Mouse (Mus musculus): ENCODE results near the gene Nptn. TPM values are rescaled to one million over a fixed set of nuclear protein-coding genes. Genes with fewer than 3 reads are reported as not detected.
"Not testable (repeated sequence)": the region's sequence is repeated elsewhere in the genome, so short reads cannot be mapped to it uniquely, and the experiment has no call there.

The Nptn gene
- polyA plus RNA-seq, 1 experiment from 2014 or later: 258 TPM

DNA sequence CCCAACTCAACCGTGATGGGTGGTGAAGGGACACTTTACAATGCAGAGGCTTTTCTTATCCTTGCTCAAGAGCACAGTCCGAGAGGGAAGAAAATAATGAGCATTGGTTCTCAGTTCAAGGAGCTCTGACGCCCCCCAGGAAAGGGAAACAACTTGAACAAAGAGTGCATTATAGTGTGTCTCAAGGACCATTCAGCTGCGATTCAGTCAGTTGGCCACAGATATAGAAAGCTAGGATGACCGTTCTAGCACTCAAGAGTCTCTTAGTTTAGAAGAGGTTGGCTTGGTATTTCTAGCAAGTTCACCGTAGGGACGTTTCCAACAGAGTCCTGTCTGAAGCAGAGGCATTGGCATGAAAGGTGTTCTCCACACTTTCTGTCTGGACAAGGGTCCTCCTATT is 25.4 kb upstream of the Nptn start:
- no peaks in the 10 kb centered on the region for H3K36me3 ChIP-seq (ENCODE audit: control insufficient read depth, insufficient read depth, low read length)
- H3K4me1 ChIP-seq (ENCODE audit: control insufficient read depth, insufficient read depth, low read depth, low read length): peaks cover 17% of the 10 kb centered on the region
- H3K27ac ChIP-seq (ENCODE audit: low read depth, low read length): no peak overlapping the region
- H3K9ac ChIP-seq (ENCODE audit: low read depth, low read length): no peak overlapping the region
- H3K4me2 ChIP-seq (ENCODE audit: low read length): no peak overlapping the region
- 54% methylated on average over 7 of the region's 7 CpGs for WGBS
- no peaks in the 10 kb centered on the region for H3K27me3 ChIP-seq (replicated peaks; ENCODE audit: control insufficient read depth, insufficient read depth, low read length)
- no peak for ATAC-seq
- H3K9me3 ChIP-seq (ENCODE audit: control insufficient read depth, low read length): no peaks in the 10 kb centered on the region
- no peak overlapping the region for H3K4me3 ChIP-seq (ENCODE audit: low read length)

DNA sequence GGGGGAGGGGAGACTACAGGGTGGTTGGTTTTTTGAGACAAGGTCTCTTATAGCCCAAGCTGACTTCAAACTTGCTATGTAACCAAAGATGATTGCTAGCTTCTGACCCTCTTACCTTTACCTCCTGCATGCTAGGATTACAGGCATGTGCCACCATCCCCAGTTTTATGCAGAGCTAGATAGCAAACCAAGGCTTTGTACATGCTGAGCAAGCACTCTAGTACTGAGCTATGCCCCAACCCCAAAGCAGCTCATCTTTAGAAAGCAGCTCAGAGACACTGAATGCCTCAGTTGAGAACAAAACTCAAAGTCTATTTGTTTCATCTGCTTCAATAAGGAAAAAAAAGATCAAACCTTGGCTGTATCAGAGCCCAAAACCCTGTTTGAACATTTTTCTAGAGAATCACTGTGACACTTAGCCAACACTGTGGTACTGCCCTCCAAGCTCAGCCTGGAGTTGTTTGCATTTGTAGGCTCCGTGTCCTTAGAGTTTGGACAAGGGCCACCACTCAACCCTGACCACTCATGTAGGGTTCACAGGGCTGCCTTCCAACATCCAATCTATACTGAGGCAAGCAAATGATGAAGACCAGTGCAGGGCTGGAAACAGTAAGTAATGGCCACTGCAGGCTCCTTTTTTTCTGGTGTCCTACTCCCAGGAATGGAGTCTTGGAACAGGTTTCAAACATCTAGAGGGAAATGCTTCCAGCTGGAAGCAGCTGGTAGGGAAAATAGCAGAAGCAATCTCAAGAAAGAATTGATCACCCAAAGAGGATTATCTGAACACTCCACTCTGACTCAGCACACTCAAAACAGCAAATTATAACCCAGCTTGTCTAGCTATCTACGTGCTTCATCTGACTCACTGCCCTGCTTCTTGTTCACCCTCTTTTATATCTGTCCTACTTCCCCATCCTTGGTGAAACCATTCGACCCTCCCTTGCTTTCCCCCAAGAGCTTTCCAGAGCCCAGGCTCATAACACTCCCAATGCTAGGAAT is 24.3 kb upstream of the Nptn start:
- no peaks in the 10 kb centered on the region for H3K36me3 ChIP-seq (ENCODE audit: control insufficient read depth, insufficient read depth, low read length)
- H3K9me3 ChIP-seq (ENCODE audit: control insufficient read depth, low read length): no peaks in the 10 kb centered on the region
- no peak overlapping the region for H3K4me2 ChIP-seq (ENCODE audit: low read length)
- H3K9ac ChIP-seq (ENCODE audit: low read depth, low read length): no peak overlapping the region
- no peak overlapping the region for H3K27ac ChIP-seq (ENCODE audit: low read depth, low read length)
- no peak for ATAC-seq
- peaks cover 17% of the 10 kb centered on the region for H3K4me1 ChIP-seq (ENCODE audit: control insufficient read depth, insufficient read depth, low read depth, low read length)
- no peaks in the 10 kb centered on the region for H3K27me3 ChIP-seq (replicated peaks; ENCODE audit: control insufficient read depth, insufficient read depth, low read length)
- no peak overlapping the region for H3K4me3 ChIP-seq (ENCODE audit: low read length)
- 64% methylated on average over 3 of the region's 3 CpGs for WGBS

DNA sequence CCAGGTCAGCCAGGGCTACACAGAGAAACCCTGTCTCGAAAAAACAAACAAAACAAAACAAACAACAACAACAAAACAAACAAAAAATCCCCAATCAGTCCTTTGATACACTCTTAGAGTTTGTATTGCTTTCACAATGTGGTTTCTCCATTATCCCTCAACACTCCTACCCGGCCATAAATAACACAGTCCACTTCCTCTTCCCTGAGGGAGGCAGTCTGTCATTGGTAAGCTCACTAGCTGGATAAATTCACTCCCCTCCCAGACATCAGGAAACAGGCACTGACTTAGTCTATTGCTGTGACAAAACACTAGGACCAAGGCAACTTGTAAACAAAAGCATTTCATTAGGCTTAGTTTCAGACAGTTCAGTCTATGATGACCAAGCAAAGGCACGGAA is 21.8 kb upstream of the Nptn start:
- no peak for ATAC-seq
- 72% methylated on average over 3 of the region's 3 CpGs for WGBS
- Histone ChIP-seq H3K4me1 (ENCODE audit: control insufficient read depth, insufficient read depth, low read depth, low read length) (peaks cover 7% of the 10 kb centered on the region), H3K36me3 (ENCODE audit: control insufficient read depth, insufficient read depth, low read length) (no peaks in the 10 kb centered on the region), H3K27ac (ENCODE audit: low read depth, low read length) (no peak overlapping the region), H3K4me2 (ENCODE audit: low read length) (no peak overlapping the region), H3K9me3 (ENCODE audit: control insufficient read depth, low read length) (no peaks in the 10 kb centered on the region), H3K9ac (ENCODE audit: low read depth, low read length) (no peak overlapping the region), H3K27me3 (replicated peaks; ENCODE audit: control insufficient read depth, insufficient read depth, low read length) (no peaks in the 10 kb centered on the region), H3K4me3 (ENCODE audit: low read length) (no peak overlapping the region)

DNA sequence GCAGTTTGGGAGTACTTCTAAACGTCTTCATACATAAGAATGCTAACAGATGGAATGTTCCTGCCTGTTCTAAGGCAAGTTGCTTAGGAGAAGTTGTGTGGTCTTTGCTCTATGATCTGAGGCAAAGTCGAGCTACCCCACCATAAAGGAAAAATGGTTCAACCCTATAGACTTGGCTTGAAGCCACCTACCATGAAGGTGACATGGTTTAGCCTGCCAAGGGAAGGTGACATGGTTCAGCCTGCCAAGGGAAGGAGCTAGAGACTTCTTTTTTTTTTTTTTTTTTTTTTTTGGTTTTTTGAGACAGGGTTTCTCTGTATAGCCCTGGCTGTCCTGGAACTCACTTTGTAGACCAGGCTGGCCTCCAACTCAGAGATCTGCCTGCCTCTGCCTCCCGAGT is 16.1 kb upstream of the Nptn start:
- H3K9ac ChIP-seq (ENCODE audit: low read depth, low read length); H3K9me3 ChIP-seq (ENCODE audit: control insufficient read depth, low read length); H3K27ac ChIP-seq (ENCODE audit: low read depth, low read length); H3K4me1 ChIP-seq (ENCODE audit: control insufficient read depth, insufficient read depth, low read depth, low read length); ATAC-seq; H3K4me2 ChIP-seq (ENCODE audit: low read length); H3K36me3 ChIP-seq (ENCODE audit: control insufficient read depth, insufficient read depth, low read length); H3K27me3 ChIP-seq (replicated peaks; ENCODE audit: control insufficient read depth, insufficient read depth, low read length); H3K4me3 ChIP-seq (ENCODE audit: low read length): not testable (repeated sequence)
- WGBS: 81% methylated on average over 3 of the region's 3 CpGs

DNA sequence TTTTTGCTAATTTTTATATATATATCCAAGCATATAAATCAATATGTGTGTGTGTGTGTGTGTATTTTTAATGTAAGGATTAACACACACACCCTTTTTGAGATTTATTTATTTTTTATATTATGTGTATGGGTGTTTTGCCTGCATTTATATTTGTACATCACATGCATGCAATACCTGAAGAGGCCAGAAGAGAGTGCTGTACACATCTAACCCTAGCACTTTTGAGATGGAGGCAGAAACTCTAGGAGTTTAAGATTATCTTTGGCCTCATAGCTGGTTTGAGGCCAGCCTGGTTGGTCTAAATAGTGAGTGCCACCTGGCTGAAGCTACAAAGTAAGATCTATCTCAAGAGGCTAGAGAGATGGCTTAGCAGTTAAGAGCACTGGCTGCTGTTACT is 14.4 kb upstream of the Nptn start:
- Histone ChIP-seq H3K4me2 (ENCODE audit: low read length) (no peak overlapping the region), H3K27me3 (replicated peaks; ENCODE audit: control insufficient read depth, insufficient read depth, low read length) (no peaks in the 10 kb centered on the region), H3K4me3 (ENCODE audit: low read length) (no peak overlapping the region), H3K9ac (ENCODE audit: low read depth, low read length) (no peak overlapping the region), H3K36me3 (ENCODE audit: control insufficient read depth, insufficient read depth, low read length) (no peaks in the 10 kb centered on the region), H3K27ac (ENCODE audit: low read depth, low read length) (no peak overlapping the region), H3K4me1 (ENCODE audit: control insufficient read depth, insufficient read depth, low read depth, low read length) (no peaks in the 10 kb centered on the region), H3K9me3 (ENCODE audit: control insufficient read depth, low read length) (no peaks in the 10 kb centered on the region)
- no peak for ATAC-seq

DNA sequence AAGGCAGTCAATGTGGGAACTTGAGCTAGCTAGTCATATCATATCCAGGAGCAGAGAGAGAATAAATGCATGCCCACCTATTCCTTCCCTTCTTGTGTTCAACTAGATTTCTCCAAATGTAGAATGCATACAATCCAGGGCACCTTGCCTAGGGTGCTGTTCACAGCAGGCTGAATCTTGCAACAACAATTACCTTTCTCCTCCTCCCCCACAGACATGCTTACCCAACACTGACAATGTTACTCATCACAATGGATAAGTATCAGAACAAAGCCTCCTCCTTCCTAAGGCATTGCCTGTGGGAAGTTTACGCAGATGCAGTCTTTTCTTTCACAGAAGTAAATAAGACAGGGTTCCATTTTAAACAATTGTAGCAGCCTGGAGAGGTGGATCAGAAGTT is 11.0 kb upstream of the Nptn start:
- ATAC-seq: no peak
- Histone ChIP-seq H3K36me3 (ENCODE audit: control insufficient read depth, insufficient read depth, low read length) (no peaks in the 10 kb centered on the region), H3K4me1 (ENCODE audit: control insufficient read depth, insufficient read depth, low read depth, low read length) (no peaks in the 10 kb centered on the region), H3K27me3 (replicated peaks; ENCODE audit: control insufficient read depth, insufficient read depth, low read length) (no peaks in the 10 kb centered on the region), H3K27ac (ENCODE audit: low read depth, low read length) (no peak overlapping the region), H3K4me3 (ENCODE audit: low read length) (no peak overlapping the region), H3K9me3 (ENCODE audit: control insufficient read depth, low read length) (no peaks in the 10 kb centered on the region), H3K4me2 (ENCODE audit: low read length) (no peak overlapping the region), H3K9ac (ENCODE audit: low read depth, low read length) (no peak overlapping the region)
- 91% methylated on average over 1 of the region's 1 CpGs for WGBS

DNA sequence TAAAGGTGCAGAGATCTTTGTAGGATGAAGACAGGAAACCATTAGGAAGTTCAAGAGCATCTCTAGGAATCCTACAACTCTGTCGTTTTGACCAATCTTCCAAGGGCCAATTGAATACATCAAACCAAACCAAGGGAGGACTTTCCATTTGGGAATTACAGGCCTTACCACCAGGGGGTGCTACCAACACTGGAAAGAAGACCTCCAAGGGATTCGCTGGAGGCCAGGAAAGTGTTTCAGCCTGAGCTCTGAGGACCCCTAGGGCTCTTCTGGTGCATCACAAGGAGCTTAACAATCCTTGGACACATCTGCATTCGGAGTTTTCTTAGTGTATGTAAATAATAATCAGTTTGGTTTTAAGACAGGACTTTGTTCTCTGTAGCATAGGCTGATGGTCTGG is 3.4 kb upstream of the Nptn start:
- Histone ChIP-seq H3K9ac (ENCODE audit: low read depth, low read length) (no peak overlapping the region), H3K4me3 (ENCODE audit: low read length) (no peak overlapping the region), H3K4me1 (ENCODE audit: control insufficient read depth, insufficient read depth, low read depth, low read length) (peaks cover 4% of the 10 kb centered on the region), H3K27ac (ENCODE audit: low read depth, low read length) (no peak overlapping the region), H3K9me3 (ENCODE audit: control insufficient read depth, low read length) (no peaks in the 10 kb centered on the region), H3K27me3 (replicated peaks; ENCODE audit: control insufficient read depth, insufficient read depth, low read length) (no peaks in the 10 kb centered on the region), H3K4me2 (ENCODE audit: low read length) (no peak overlapping the region), H3K36me3 (ENCODE audit: control insufficient read depth, insufficient read depth, low read length) (no peaks in the 10 kb centered on the region)
- 22% methylated on average over 3 of the region's 3 CpGs for WGBS
- no peak for ATAC-seq

DNA sequence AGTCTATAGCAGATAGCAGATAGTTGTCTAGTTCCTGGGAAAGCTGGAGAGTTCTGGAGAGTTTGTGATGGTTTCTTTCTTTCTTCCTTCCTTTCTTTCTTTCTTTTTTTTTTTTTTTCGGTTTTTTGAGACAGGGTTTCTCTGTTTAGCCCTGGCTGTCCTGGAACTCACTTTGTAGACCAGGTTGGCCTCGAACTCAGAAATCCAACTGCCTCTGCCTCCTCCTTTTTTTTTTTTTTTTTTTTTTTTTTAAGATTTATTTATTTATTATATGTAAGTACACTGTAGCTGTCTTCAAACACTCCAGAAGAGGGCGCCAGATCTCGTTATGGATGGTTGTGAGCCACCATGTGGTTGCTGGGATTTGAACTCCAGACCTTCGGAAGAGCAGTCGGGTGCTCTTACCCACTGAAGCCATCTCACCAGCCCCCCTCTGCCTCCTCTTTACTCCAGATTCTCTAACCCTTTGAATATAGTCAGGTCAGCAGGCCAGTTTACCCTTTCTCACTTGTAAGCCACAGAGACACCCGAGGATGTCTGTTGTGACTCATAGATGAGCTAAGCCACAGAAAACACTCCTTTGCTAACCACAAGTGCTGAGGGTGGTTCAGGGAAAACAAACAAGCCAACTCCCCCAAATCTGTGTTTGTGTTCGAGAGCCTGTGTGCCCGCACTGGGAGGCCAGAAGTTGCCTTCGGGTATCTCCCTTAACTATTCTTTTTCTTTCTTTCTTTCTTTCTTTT is 1.4 kb upstream of the Nptn start:
- H3K4me2 ChIP-seq (ENCODE audit: low read length); H3K9me3 ChIP-seq (ENCODE audit: control insufficient read depth, low read length); H3K4me1 ChIP-seq (ENCODE audit: control insufficient read depth, insufficient read depth, low read depth, low read length); H3K36me3 ChIP-seq (ENCODE audit: control insufficient read depth, insufficient read depth, low read length); H3K27me3 ChIP-seq (replicated peaks; ENCODE audit: control insufficient read depth, insufficient read depth, low read length); H3K4me3 ChIP-seq (ENCODE audit: low read length); H3K9ac ChIP-seq (ENCODE audit: low read depth, low read length); H3K27ac ChIP-seq (ENCODE audit: low read depth, low read length); ATAC-seq: not testable (repeated sequence)
- 82% methylated on average over 10 of the region's 10 CpGs for WGBS

DNA sequence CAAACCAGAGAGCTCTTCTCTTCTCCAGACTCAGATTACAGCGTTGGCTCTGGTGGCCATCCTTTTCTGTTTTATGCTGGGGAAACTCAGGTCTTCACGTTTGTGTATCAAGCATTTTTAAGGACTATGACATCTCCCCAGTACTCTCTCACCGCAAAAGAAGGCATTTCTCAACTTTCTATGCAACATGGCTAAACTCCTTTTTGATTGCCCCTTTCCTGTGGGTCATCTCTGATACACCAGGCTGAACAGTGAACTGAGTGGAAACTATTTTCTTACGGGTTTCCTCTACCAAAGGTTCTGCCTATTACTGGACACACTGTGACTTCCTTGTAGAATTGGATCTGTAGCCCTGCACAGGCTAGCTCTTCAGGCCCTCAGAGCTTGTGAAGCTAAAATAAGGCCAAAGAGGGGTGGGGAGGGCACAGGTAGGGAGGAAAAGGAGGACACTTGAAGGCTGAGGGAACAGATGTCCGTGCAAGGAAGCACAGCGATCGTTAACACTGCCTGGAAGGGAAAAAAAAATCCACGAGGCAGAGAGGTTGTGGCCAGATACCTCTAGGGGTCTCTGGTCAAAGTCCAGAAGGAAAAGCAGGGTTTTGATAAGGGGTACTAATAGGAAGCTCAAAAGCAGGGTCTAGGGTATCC is 633 bp upstream of the Nptn start:
- 29% methylated on average over 8 of the region's 8 CpGs for WGBS
- no peak for ATAC-seq
- H3K9me3 ChIP-seq (ENCODE audit: control insufficient read depth, low read length): no peaks in the 10 kb centered on the region
- H3K9ac ChIP-seq (ENCODE audit: low read depth, low read length): peak overlapping the region; percentile 70
- no peaks in the 10 kb centered on the region for H3K36me3 ChIP-seq (ENCODE audit: control insufficient read depth, insufficient read depth, low read length)
- H3K27me3 ChIP-seq (replicated peaks; ENCODE audit: control insufficient read depth, insufficient read depth, low read length): no peaks in the 10 kb centered on the region
- peak overlapping the region; percentile 49 for H3K4me3 ChIP-seq (ENCODE audit: low read length)
- H3K4me2 ChIP-seq (ENCODE audit: low read length): peak overlapping the region; percentile 83
- H3K4me1 ChIP-seq (ENCODE audit: control insufficient read depth, insufficient read depth, low read depth, low read length): peaks cover 10% of the 10 kb centered on the region
- H3K27ac ChIP-seq (ENCODE audit: low read depth, low read length): peak overlapping the region; percentile 88

All from hindbrain, embryonic 16.5 days (tissue).